Mouse (Mus musculus): Measurements from ENCODE around the gene Fgf4. TPM values are rescaled to one million over a fixed set of nuclear protein-coding genes. Genes with fewer than 3 reads are reported as not detected.

Fgf4 gene
- polyA plus RNA-seq, 1 experiment from 2014 or later, result 0.34 TPM

- H3K9ac ChIP-seq, result no peak overlapping the region
- peaks cover 22% of the 10 kb centered on the region for H3K27me3 ChIP-seq (replicated peaks)
- no peak overlapping the region for H3K4me3 ChIP-seq
- H3K4me1 ChIP-seq, result no peaks in the 10 kb centered on the region
- no peak for ATAC-seq (ENCODE audit: low FRiP score, low read depth)
- 46% methylated on average over 3 of the region's 3 CpGs for WGBS
- H3K9me3 ChIP-seq, result no peaks in the 10 kb centered on the region
- H3K36me3 ChIP-seq, result no peaks in the 10 kb centered on the region
- no peak overlapping the region for H3K4me2 ChIP-seq (replicated peaks)
- no peak overlapping the region for H3K27ac ChIP-seq
Measured at GRCm38 (mm10) chr7:144854966-144855365, 7.8 kb downstream of the Fgf4 start.

- no peak overlapping the region for H3K4me3 ChIP-seq
- H3K4me2 ChIP-seq (replicated peaks), result no peak overlapping the region
- peaks cover 44% of the 10 kb centered on the region for H3K27me3 ChIP-seq (replicated peaks)
- ATAC-seq (ENCODE audit: low FRiP score, low read depth), result no peak
- no peak overlapping the region for H3K27ac ChIP-seq
- H3K9me3 ChIP-seq, result no peaks in the 10 kb centered on the region
- peaks cover 12% of the 10 kb centered on the region for H3K4me1 ChIP-seq
- no peak overlapping the region for H3K9ac ChIP-seq
- WGBS, result 84% methylated on average over 7 of the region's 7 CpGs
- H3K36me3 ChIP-seq, result no peaks in the 10 kb centered on the region
Measured at GRCm38 (mm10) chr7:144857158-144857557, 10.0 kb downstream of the Fgf4 start.

- no peak for ATAC-seq (ENCODE audit: low FRiP score, low read depth)
- Histone ChIP-seq H3K36me3 (no peaks in the 10 kb centered on the region), H3K9me3 (no peaks in the 10 kb centered on the region), H3K27me3 (replicated peaks) (peaks cover 51% of the 10 kb centered on the region), H3K9ac (no peak overlapping the region), H3K4me3 (no peak overlapping the region), H3K4me2 (replicated peaks) (no peak overlapping the region), H3K27ac (no peak overlapping the region), H3K4me1 (peaks cover 14% of the 10 kb centered on the region)
- 65% methylated on average over 3 of the region's 3 CpGs for WGBS
Measured at GRCm38 (mm10) chr7:144857826-144858342, 10.7 kb downstream of the Fgf4 start.

GRCm38 (mm10) chr7:144858702-144859101, 11.5 kb downstream of the Fgf4 start:
- Histone ChIP-seq H3K36me3 (no peaks in the 10 kb centered on the region), H3K4me2 (replicated peaks) (no peak overlapping the region), H3K27ac (no peak overlapping the region), H3K9ac (no peak overlapping the region), H3K27me3 (replicated peaks) (peaks cover 59% of the 10 kb centered on the region), H3K4me1 (peaks cover 14% of the 10 kb centered on the region), H3K4me3 (no peak overlapping the region), H3K9me3 (no peaks in the 10 kb centered on the region)
- 88% methylated on average over 1 of the region's 1 CpGs for WGBS
- no peak for ATAC-seq (ENCODE audit: low FRiP score, low read depth)

- peak overlapping the region; percentile 47 for H3K4me2 ChIP-seq (replicated peaks)
- peaks cover 81% of the 10 kb centered on the region for H3K27me3 ChIP-seq (replicated peaks)
- peak overlapping the region; percentile 22 for H3K4me3 ChIP-seq
- no peak overlapping the region for H3K27ac ChIP-seq
- H3K4me1 ChIP-seq, result peaks cover 14% of the 10 kb centered on the region
- H3K9ac ChIP-seq, result 0 out of 2 replicates have a peak overlapping the region, but pooled peaks have one; percentile 8
- no peaks in the 10 kb centered on the region for H3K36me3 ChIP-seq
- no peaks in the 10 kb centered on the region for H3K9me3 ChIP-seq
- no peak for ATAC-seq (ENCODE audit: low FRiP score, low read depth)
- WGBS, result under 1% methylated on average over 72 of the region's 72 CpGs
Measured at GRCm38 (mm10) chr7:144861056-144861768, 14.0 kb downstream of the Fgf4 start.

GRCm38 (mm10) chr7:144861769-144862070, 14.6 kb downstream of the Fgf4 start:
- Histone ChIP-seq H3K27ac (no peak overlapping the region), H3K36me3 (no peaks in the 10 kb centered on the region), H3K9me3 (no peaks in the 10 kb centered on the region), H3K4me2 (replicated peaks) (peak overlapping the region; percentile 47), H3K4me3 (peak overlapping the region; percentile 22), H3K27me3 (replicated peaks) (peaks cover 86% of the 10 kb centered on the region), H3K9ac (no peak overlapping the region), H3K4me1 (peaks cover 14% of the 10 kb centered on the region)
- under 1% methylated on average over 28 of the region's 28 CpGs for WGBS
- ATAC-seq (ENCODE audit: low FRiP score, low read depth), result no peak

GRCm38 (mm10) chr7:144862126-144862525, 15.0 kb downstream of the Fgf4 start:
- Histone ChIP-seq H3K9ac (no peak overlapping the region), H3K4me1 (peaks cover 14% of the 10 kb centered on the region), H3K4me3 (peak overlapping the region; percentile 22), H3K27me3 (replicated peaks) (peaks cover 85% of the 10 kb centered on the region), H3K9me3 (no peaks in the 10 kb centered on the region), H3K36me3 (no peaks in the 10 kb centered on the region), H3K27ac (no peak overlapping the region), H3K4me2 (replicated peaks) (peak overlapping the region; percentile 47; the same call in 1 of the 2 replicates)
- WGBS, result 2% methylated on average over 15 of the region's 15 CpGs
- no peak for ATAC-seq (ENCODE audit: low FRiP score, low read depth)

GRCm38 (mm10) chr7:144862712-144863111, 15.5 kb downstream of the Fgf4 start:
- Histone ChIP-seq H3K9ac (no peak overlapping the region), H3K27me3 (replicated peaks) (peaks cover 79% of the 10 kb centered on the region), H3K36me3 (no peaks in the 10 kb centered on the region), H3K9me3 (no peaks in the 10 kb centered on the region), H3K4me2 (replicated peaks) (no peak overlapping the region), H3K4me1 (peaks cover 14% of the 10 kb centered on the region), H3K27ac (no peak overlapping the region), H3K4me3 (no peak overlapping the region)
- 2% methylated on average over 18 of the region's 18 CpGs for WGBS
- no peak for ATAC-seq (ENCODE audit: low FRiP score, low read depth)

GRCm38 (mm10) chr7:144863196-144863595, 16.0 kb downstream of the Fgf4 start:
- H3K4me3 ChIP-seq, result no peak overlapping the region
- no peak for ATAC-seq (ENCODE audit: low FRiP score, low read depth)
- no peak overlapping the region for H3K9ac ChIP-seq

GRCm38 (mm10) chr7:144864160-144864670, 17.0 kb downstream of the Fgf4 start:
- Histone ChIP-seq H3K27ac (no peak overlapping the region), H3K27me3 (replicated peaks) (peaks cover 71% of the 10 kb centered on the region), H3K9me3 (no peaks in the 10 kb centered on the region), H3K4me2 (replicated peaks) (no peak overlapping the region), H3K4me1 (peaks cover 14% of the 10 kb centered on the region), H3K4me3 (no peak overlapping the region), H3K9ac (no peak overlapping the region), H3K36me3 (no peaks in the 10 kb centered on the region)
- WGBS, result 40% methylated on average over 3 of the region's 3 CpGs
- ATAC-seq (ENCODE audit: low FRiP score, low read depth), result no peak

More at GRCm38 (mm10) chr7:144863196-144863595, 16.0 kb downstream of the Fgf4 start:
- no peak overlapping the region for H3K4me2 ChIP-seq (replicated peaks)
- no peak overlapping the region for H3K27ac ChIP-seq
- H3K9me3 ChIP-seq, result no peaks in the 10 kb centered on the region
- WGBS, result 2% methylated on average over 11 of the region's 11 CpGs
- peaks cover 78% of the 10 kb centered on the region for H3K27me3 ChIP-seq (replicated peaks)
- peaks cover 14% of the 10 kb centered on the region for H3K4me1 ChIP-seq
- H3K36me3 ChIP-seq, result no peaks in the 10 kb centered on the region

- Histone ChIP-seq H3K4me3 (no peak overlapping the region), H3K9me3 (no peaks in the 10 kb centered on the region), H3K4me2 (replicated peaks) (no peak overlapping the region), H3K9ac (no peak overlapping the region), H3K27ac (no peak overlapping the region), H3K36me3 (no peaks in the 10 kb centered on the region), H3K27me3 (replicated peaks) (peaks cover 42% of the 10 kb centered on the region), H3K4me1 (0 out of 2 replicates have a peak, but pooled peaks cover 2% of the 10 kb centered on the region)
- ATAC-seq (ENCODE audit: low FRiP score, low read depth), result no peak
- WGBS, result 75% methylated on average over 4 of the region's 4 CpGs
Measured at GRCm38 (mm10) chr7:144867161-144867560, 20.0 kb downstream of the Fgf4 start.

- Histone ChIP-seq H3K9me3 (no peaks in the 10 kb centered on the region), H3K27ac (no peak overlapping the region), H3K9ac (no peak overlapping the region), H3K36me3 (no peaks in the 10 kb centered on the region), H3K4me3 (no peak overlapping the region), H3K4me2 (replicated peaks) (no peak overlapping the region), H3K27me3 (replicated peaks) (peaks cover 37% of the 10 kb centered on the region), H3K4me1 (no peaks in the 10 kb centered on the region)
- no peak for ATAC-seq (ENCODE audit: low FRiP score, low read depth)
- 83% methylated on average over 8 of the region's 8 CpGs for WGBS
Measured at GRCm38 (mm10) chr7:144867602-144868001, 20.4 kb downstream of the Fgf4 start.

- Histone ChIP-seq H3K36me3 (no peaks in the 10 kb centered on the region), H3K4me1 (no peaks in the 10 kb centered on the region), H3K27ac (no peak overlapping the region), H3K27me3 (replicated peaks) (no peaks in the 10 kb centered on the region; the same call in 1 of the 2 replicates), H3K9ac (no peak overlapping the region), H3K4me2 (replicated peaks) (no peak overlapping the region), H3K4me3 (no peak overlapping the region), H3K9me3 (no peaks in the 10 kb centered on the region)
- 67% methylated on average over 4 of the region's 4 CpGs for WGBS
- ATAC-seq (ENCODE audit: low FRiP score, low read depth), result no peak
Measured at GRCm38 (mm10) chr7:144872420-144872819, 25.3 kb downstream of the Fgf4 start.

Measured in neural tube, embryonic 12.5 days (tissue).